1 mouse cellular context compared by ENCODE assay signal in genomic region chr12:84063228-84063627, GRCm38 (mm10).
TF ChIP-seq lines count a peak whose summit lies in the region.

No protein-coding gene starts in this region.

TF ChIP-seq in CH12.LX, 34 proteins besides CTCF, POLR2A, EP300 and RAD21:
- TF ChIP-seq ZKSCAN1 (IDR thresholded peaks at IDR 0.05; ENCODE audit: borderline replicate concordance, low read depth, low read length) (no peak), MXI1 (IDR thresholded peaks at IDR 0.05; ENCODE audit: low read depth, low read length) (no peak), TCF12 (IDR thresholded peaks at IDR 0.05; ENCODE audit: low read depth, low read length) (no peak), SMC3 (IDR thresholded peaks at IDR 0.05; ENCODE audit: low read depth, low read length) (peak; percentile 10; the same call in 1 of the 2 replicates), ELF1 (IDR thresholded peaks at IDR 0.05; ENCODE audit: low read depth, low read length) (no peak), GABPA (IDR thresholded peaks at IDR 0.05; ENCODE audit: insufficient replicate concordance, low read depth, low read length) (no peak)
